Mouse (Mus musculus) cortical plate, adult 2 months (tissue): Measurements from ENCODE around the gene Olfr221.

ENCODE experiments used
- CTCF ChIP-seq: fragments of 200-500 bp; IDR thresholded peaks from 2 replicates; pipeline ENCODE4 v1.5.1; 2011; ENCODE audit warnings: mild to moderate bottlenecking, control low read depth, low read length; ENCODE audit not compliant: insufficient read depth; ENCODE audit errors: extremely low read depth
- POLR2A ChIP-seq: fragments of 200-500 bp; IDR thresholded peaks from 2 replicates; pipeline ENCODE4 v1.6.1; 2011; ENCODE audit warnings: mild to moderate bottlenecking, low read length, control low read depth; ENCODE audit not compliant: insufficient read depth; ENCODE audit errors: extremely low read depth

DNA sequence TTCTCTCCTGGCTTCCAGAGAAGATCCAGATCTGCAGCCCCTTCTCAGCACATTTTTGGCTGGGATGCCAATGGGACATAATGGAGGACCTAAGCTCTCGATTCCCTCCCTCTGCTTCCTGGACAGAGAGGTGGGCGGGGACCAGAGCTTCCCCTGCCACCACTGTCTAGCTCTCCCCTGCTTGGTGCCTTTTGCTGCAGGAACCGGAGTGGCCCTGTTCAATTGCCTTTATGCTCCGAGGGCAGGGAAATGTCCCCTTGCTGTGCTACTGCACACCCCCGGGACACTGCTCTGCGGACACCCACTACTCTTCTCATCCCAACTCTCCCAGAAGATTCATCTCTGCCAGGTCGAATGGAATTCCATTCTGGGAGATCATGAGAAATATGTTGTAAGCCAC is 37.1 kb downstream of the Olfr221 start:
- no peak for TF ChIP-seq POLR2A
- TF ChIP-seq CTCF = no peak
